Mouse (Mus musculus) large intestine, adult 2 months (tissue): Measurements from ENCODE around the gene Kxd1. TPM values are rescaled to one million over a fixed set of nuclear protein-coding genes. Genes with fewer than 3 reads are reported as not detected.

Experiments used
- DNase-seq: peaks from one replicate; pipeline ENCODE4 v3.0.0-alpha.2; 2012; ENCODE audit warnings: low read depth, low spot score
- WGBS: fragments of 180-500 bp; shearing (Covaris S2); methylation state at CpG from one replicate; pipeline ENCODE4 v1.1.7; 2018; 5-methylcytosine and 5-hydroxymethylcytosine counted together
- polyA plus RNA-seq: library from polyadenylated mRNA; depleted of rRNA; stranded (reverse); fragments of >200 nt; gene quantifications from 2 replicates; pipeline ENCODE4 v1.2.3, GENCODE M21; 2012

The Kxd1 gene
- polyA plus RNA-seq, 1 experiment: 64.3 TPM

GRCm38 (mm10) chr8:70551558-70552161 lies 23.9 kb upstream of the Kxd1 start:
- WGBS: 55% methylated on average over 3 of the region's 3 CpGs

GRCm38 (mm10) chr8:70549412-70550184 lies 21.8 kb upstream of the Kxd1 start:
- WGBS: 89% methylated on average over 10 of the region's 10 CpGs
- no peak for DNase-seq

More at GRCm38 (mm10) chr8:70551558-70552161, 23.9 kb upstream of the Kxd1 start:
- DNase-seq: no peak

DNA sequence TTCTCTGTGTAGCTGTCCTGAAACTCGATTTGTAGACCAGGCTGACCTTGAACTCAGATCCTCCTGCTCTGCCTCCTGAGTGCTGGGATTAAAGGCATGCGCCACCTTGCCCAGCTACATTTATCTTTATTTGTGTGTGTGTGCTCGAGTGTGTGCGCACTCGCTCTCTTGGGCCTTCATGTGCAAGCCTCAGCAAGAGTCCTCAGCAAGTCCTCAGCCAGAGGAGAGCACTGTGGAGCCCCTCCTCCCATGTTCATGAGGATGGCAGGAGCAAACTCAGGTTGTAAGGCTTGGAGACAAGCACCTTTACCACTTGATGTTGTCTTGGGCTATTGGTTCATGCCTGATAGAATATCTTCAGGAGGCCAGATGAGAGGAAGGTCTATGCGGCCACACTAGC lies 20.0 kb upstream of the Kxd1 start:
- WGBS: 89% methylated on average over 6 of the region's 6 CpGs

GRCm38 (mm10) chr8:70546412-70546811 lies 18.7 kb upstream of the Kxd1 start:
- DNase-seq: no peak
- 52% methylated on average over 4 of the region's 4 CpGs for WGBS

More for the DNA sequence above, 20.0 kb upstream of the Kxd1 start:
- no peak for DNase-seq

DNA sequence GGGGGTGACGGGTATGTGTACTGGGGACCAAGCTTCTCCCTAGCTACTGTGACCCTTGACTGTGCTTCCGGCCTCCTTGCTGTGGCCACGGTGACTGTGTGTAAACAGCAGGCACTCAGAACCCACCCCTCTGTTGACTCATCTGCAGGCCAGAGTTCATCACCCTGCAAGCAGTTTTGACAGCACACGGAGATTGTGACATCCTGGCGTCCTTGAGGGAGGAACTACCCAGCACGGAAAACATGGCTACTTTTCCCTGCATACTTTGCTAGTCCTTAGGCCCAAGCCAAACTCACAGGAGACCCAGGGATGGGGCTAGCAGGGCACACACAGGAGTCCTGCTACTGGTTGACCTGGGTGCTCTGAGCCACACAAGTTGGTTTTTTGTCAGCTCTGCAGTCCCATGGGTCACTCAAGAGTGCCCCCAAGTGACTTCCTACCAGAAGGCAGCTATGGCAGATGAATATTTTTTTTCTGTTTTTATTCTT lies 16.5 kb upstream of the Kxd1 start:
- no peak for DNase-seq
- WGBS: 19% methylated on average over 6 of the region's 6 CpGs

DNA sequence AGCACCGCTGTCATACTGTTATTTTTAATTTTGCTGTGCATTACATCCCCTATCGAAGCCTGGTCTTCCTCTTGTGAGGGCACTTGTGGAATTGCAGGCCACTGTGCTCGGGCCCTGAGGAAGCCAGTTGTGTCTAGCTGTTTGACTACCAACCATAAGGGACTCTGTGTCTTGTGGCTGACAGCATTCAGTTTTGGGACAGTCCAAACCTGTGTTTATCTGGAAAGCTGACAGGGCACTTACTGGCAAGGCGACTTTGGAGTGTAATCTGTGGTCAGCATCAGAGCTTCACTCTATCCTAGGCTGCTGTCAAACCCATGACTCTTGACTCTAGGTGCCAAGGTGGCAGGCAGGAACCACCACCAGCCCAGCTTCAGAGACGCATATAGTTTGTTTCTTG lies 13.3 kb upstream of the Kxd1 start:
- no peak for DNase-seq
- 40% methylated on average over 5 of the region's 5 CpGs for WGBS

- no peak for DNase-seq
- WGBS: 13% methylated on average over 7 of the region's 7 CpGs
Measured at GRCm38 (mm10) chr8:70540507-70541071, 12.8 kb upstream of the Kxd1 start.

DNA sequence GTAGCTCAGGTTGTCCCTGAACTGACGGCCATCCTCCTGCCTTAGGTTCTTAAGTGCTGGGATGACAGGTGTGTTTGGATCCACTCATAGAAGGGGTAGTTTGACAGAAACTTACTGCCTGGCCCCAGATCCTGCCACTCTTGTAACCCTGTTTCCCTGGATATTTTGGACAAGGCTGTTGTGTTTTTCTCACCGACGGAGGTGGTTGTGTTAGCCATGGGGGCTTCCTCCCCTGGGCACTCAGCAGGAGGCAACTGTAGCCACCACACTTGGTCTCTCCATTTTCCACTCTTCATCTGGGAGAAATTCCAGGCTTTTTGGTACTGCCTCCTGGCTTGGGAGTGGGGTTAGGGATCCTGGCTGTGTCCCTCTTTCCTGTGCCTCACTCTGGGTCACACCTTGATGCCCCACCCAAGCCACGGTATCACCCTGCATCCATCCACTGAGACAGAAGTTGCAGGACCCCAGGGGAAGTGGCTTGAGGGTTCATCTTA lies 12.3 kb upstream of the Kxd1 start:
- no peak for DNase-seq

GRCm38 (mm10) chr8:70539077-70539813 lies 11.5 kb upstream of the Kxd1 start, which contains the start of gene Ell:
Gene Ell, plus strand, starts transcription at chr8:70539457.
- WGBS: under 1% methylated on average over 57 of the region's 58 CpGs

More for the DNA sequence above, 12.3 kb upstream of the Kxd1 start:
- WGBS: 2% methylated on average over 4 of the region's 4 CpGs

GRCm38 (mm10) chr8:70538633-70539076 lies 10.9 kb upstream of the Kxd1 start:
- peak; percentile 97 for DNase-seq
- 1% methylated on average over 32 of the region's 32 CpGs for WGBS

More at GRCm38 (mm10) chr8:70539077-70539813, 11.5 kb upstream of the Kxd1 start, which contains the start of gene Ell:
- DNase-seq: peak; percentile 97

- 5% methylated on average over 24 of the region's 24 CpGs for WGBS
- no peak for DNase-seq
Measured at GRCm38 (mm10) chr8:70538024-70538579, 10.3 kb upstream of the Kxd1 start.

DNA sequence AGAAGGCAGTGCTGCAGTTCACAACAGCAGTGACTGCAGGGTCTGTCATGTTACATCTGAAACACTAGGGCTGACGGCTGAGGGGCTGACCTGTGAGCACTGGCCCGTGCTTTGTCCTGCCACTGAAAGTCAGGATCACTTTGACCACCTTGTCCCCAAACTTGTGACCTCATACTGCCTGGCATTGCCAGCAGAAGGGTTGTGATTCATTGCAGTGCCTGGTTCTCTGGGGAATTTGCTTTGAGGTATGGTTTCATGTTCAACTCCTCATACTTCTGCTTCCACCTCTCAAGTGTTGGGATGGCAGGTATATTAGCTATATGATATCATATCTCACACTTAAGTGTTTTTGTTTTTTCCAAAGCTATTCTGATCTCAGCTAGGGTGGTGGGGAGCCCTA lies 7.9 kb upstream of the Kxd1 start:
- no peak for DNase-seq
- 94% methylated on average over 2 of the region's 2 CpGs for WGBS

DNA sequence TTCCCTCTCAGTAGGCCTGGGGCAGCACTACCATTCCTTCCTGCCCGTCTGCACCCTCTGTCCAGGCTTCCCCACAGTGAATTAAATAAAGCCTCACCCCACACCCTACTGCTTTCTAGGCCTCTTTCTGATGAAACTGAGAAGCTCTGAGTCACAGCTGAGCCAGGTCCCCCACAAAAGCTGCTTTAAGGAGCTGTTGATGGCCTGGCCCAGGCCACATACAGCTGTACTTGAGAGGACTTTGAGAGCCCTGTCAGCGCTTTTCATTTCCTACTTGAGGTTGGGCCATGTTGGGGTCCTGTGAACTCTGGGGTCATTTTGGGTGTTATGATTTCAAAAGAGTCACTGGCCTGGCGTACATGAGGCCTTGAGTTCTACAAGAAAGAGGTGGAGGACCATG lies 7.5 kb upstream of the Kxd1 start:
- 95% methylated on average over 3 of the region's 3 CpGs for WGBS
- DNase-seq: no peak

- 85% methylated on average over 12 of the region's 12 CpGs for WGBS
Measured at GRCm38 (mm10) chr8:70534281-70534680, 6.5 kb upstream of the Kxd1 start.

GRCm38 (mm10) chr8:70530314-70530713 lies 2.6 kb upstream of the Kxd1 start:
- 94% methylated on average over 2 of the region's 2 CpGs for WGBS

More at GRCm38 (mm10) chr8:70534281-70534680, 6.5 kb upstream of the Kxd1 start:
- DNase-seq: no peak

GRCm38 (mm10) chr8:70529741-70530161 lies 2.0 kb upstream of the Kxd1 start:
- no peak for DNase-seq
- 61% methylated on average over 3 of the region's 3 CpGs for WGBS

More at GRCm38 (mm10) chr8:70530314-70530713, 2.6 kb upstream of the Kxd1 start:
- no peak for DNase-seq

DNA sequence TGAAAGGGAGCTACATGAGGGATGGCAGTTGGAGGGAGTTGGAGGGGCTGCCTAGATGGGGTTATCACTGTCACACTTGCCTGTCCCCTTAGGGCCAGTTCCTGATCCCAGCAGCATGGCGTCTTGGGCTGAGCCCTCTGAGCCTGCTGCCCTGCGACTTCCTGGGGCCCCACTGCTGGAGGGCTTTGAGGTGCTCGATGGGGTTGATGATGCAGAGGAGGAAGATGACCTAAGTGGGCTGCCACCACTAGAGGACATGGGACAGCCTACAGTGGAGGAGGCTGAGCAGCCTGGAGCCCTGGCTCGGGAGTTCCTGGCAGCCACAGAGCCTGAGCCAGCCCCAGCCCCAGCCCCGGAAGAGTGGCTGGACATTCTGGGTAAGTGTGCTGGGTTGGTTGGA lies 1.5 kb upstream of the Kxd1 start:
- no peak for DNase-seq
- WGBS: 62% methylated on average over 5 of the region's 5 CpGs

GRCm38 (mm10) chr8:70528182-70528797 lies 534 bp upstream of the Kxd1 start:
- 8% methylated on average over 13 of the region's 13 CpGs for WGBS
- DNase-seq: no peak

DNA sequence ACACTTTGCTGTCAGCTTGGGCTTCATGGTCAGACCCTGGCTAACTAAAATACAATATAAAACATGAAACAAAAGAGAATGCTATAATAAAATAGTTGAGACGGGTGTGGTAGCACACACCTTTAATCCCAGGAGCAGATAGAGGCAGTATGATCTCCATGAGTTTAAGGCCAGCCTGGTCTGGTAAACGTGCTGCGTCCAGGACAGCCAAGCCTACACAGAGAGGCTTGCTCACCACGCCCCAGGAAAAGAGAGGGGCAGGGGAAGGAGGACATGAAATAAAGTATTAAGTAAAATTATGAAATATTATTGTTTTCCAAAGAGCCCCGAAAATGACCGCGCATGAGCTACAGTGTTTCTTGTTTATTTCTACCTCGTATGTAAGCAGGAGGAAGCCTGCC lies 645 bp downstream of the Kxd1 start:
- under 1% methylated on average over 8 of the region's 8 CpGs for WGBS
- no peak for DNase-seq
